Mouse (Mus musculus) C2C12 (cell line): ENCODE results near the gene Hist1h2bp.

Experiments used
- CEBPB ChIP-seq: IDR thresholded peaks from one replicate; pipeline ENCODE4 v1.6.1; 2011; ENCODE audit warnings: low read depth, mild to moderate bottlenecking, control low read depth, moderate library complexity
- CTCF ChIP-seq: IDR thresholded peaks from one replicate; pipeline ENCODE4 v1.5.1; 2011; ENCODE audit not compliant: control insufficient read depth, insufficient read depth, insufficient read length
- MAX ChIP-seq: IDR thresholded peaks from one replicate; pipeline ENCODE4 v1.6.1; 2011; ENCODE audit warnings: mild to moderate bottlenecking, control low read depth
- MYOG ChIP-seq: IDR thresholded peaks from one replicate; pipeline ENCODE4 v1.6.1; 2011; ENCODE audit not compliant: control insufficient read depth, insufficient read length; ENCODE audit errors: extremely low read depth
- USF1 ChIP-seq: IDR thresholded peaks from one replicate; pipeline ENCODE4 v1.6.1; 2011; ENCODE audit warnings: low read depth, mild to moderate bottlenecking, control low read depth, moderate library complexity

DNA sequence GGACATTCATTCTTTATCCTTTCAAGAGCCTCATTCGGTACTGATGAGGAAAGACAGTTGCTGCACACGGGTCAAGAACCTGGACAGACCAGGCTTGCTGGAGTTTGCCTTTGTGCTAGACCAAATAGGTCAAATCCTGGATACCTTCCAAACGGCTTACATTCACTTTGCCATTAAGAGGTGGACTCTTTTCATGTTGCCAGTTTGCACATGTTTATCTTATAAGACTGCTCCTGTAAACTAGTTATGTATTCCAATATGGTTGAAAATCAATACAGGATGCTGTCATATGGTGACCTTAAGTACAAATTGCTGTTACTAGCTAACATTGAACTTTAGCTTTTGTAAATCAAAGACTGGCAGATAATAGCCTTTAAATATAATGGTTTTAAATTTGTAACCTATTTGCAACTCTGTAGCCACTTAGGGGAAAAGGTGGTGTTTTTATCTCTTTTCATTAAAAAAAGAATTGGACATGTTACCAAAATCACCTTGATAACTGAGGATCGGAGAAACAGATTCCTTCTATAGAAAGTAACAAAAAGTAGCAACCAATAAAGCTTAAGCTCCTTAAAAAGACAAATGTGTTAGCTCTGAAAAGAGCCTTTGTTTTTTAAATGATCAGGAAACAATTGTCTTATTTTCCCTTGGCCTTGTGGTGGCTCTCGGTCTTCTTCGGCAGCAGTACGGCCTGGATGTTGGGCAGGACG lies 917 bp upstream of the Hist1h2bp start:
- no peak for TF ChIP-seq CTCF
- TF ChIP-seq MYOG = no peak
- TF ChIP-seq MAX = no peak
- TF ChIP-seq USF1 = no peak
- no peak for TF ChIP-seq CEBPB
